Mouse (Mus musculus): ENCODE measurements around the gene Smc5. TPM values are rescaled to one million over a fixed set of nuclear protein-coding genes. Genes with fewer than 3 reads are reported as not detected.

Gene Smc5
- polyA plus RNA-seq (2016; fragmentation: Nextera tagmentation; extraction: Ambion mirVana): 50.6 and 52.3 TPM in 2 replicates

DNA sequence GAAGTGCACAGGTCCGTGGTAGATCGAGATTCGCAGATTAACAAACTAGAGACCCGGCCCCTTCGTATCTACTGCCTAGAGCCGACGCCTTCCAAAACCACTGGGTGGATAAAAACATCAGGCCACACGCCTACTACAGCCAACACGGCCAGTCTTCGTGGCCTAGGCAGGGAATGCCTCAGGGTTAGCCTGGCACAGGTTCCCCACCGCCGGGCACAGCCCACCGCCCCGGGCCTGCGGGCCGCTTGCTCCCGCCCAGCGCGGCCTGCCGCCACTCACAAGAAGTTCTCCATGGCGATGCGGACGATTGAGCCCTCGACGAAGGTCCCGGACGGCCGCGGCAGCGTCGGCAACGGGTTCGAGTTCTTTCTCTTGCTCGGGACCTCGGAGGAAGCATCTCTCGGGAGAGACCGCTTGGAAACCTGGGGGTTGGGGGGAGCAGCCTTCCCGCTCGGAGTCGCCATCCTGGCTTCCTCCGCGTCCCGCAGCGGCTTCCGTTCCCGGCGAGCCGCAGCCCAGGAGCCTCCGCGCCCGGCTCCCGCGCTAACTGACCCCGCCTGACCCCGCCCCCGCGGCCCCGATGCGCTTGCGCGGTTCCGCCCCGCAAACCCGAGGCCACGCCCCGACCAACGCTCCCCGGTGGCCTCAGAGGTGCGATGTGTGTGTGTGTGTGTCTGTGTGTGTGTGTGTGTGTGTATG lies at the start of gene Smc5:
TSS of gene Smc5 (minus strand) at position 543 of the 699 bp plus-strand sequence.
- WGBS: under 1% methylated on average over 68 of the region's 69 CpGs

DNA sequence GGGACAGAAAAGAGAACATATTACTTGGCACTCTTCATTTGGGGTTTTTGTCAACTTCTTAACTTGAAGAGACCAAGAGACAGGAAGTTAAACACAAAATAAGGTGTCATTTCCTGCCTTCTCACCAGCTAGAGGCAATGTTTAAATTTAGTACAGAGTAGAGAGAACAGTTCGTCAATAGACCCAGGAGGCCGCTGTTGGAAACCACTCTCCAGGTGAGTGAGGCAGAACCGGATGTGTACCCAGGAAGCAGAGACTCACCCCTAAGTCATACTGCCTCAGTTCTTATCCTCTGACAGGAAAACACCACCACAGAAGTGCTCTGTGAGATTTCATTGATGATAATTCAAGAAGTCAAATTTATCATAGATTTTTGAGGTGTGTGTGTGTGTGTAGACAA lies 49.4 kb upstream of the Smc5 start:
- H3K36me3 ChIP-seq: no peaks in the 10 kb centered on the region
- ATAC-seq (ENCODE audit: insufficient number of reproducible peaks, insufficient read depth, low FRiP score, low TSS enrichment): no peak
- H3K4me3 ChIP-seq: no peak overlapping the region
- no peaks in the 10 kb centered on the region for H3K4me1 ChIP-seq
- no peaks in the 10 kb centered on the region for H3K9me3 ChIP-seq
- WGBS: 86% methylated on average over 3 of the region's 3 CpGs
- no peak overlapping the region for H3K4me2 ChIP-seq (replicated peaks)
- no peaks in the 10 kb centered on the region for H3K27me3 ChIP-seq
- H3K27ac ChIP-seq: no peak overlapping the region
- no peak overlapping the region for H3K9ac ChIP-seq

More for the DNA sequence above, at the start of gene Smc5:
- H3K36me3 ChIP-seq: peaks cover 3% of the 10 kb centered on the region
- no peaks in the 10 kb centered on the region for H3K27me3 ChIP-seq
- ATAC-seq (ENCODE audit: insufficient number of reproducible peaks, insufficient read depth, low FRiP score, low TSS enrichment): peak; percentile 92
- peak within 1 kb of the TSS; percentile 88 for H3K9ac ChIP-seq
- peak within 1 kb of the TSS; percentile 74 for H3K4me3 ChIP-seq
- peak within 1 kb of the TSS; percentile 73 for H3K27ac ChIP-seq
- peaks cover 8% of the 10 kb centered on the region for H3K4me1 ChIP-seq
- H3K4me2 ChIP-seq (replicated peaks): peak within 1 kb of the TSS; percentile 57
- H3K9me3 ChIP-seq: no peaks in the 10 kb centered on the region

DNA sequence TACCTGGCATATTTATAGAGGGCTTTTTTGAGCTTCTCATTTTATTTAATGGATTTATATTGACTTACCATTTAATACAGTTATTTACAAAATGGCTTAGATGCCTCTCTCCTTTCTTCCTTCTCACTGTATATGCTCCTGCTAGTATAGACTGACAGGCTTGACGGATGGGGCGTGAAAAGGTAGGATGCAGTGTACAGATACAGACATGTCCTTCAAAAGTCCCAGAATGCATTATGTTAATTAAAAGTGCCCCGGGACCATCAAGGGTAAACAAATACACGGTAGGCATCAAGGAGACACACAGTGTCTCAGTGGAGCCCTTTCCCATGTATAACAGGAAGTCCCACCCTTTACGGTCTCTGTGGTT lies 44.3 kb upstream of the Smc5 start:
- Histone ChIP-seq H3K9me3 (no peaks in the 10 kb centered on the region), H3K27ac (no peak overlapping the region), H3K4me2 (replicated peaks) (no peak overlapping the region), H3K27me3 (no peaks in the 10 kb centered on the region), H3K9ac (no peak overlapping the region), H3K36me3 (no peaks in the 10 kb centered on the region), H3K4me1 (no peaks in the 10 kb centered on the region), H3K4me3 (no peak overlapping the region)
- no peak for ATAC-seq (ENCODE audit: insufficient number of reproducible peaks, insufficient read depth, low FRiP score, low TSS enrichment)
- WGBS: 88% methylated on average over 5 of the region's 5 CpGs

DNA sequence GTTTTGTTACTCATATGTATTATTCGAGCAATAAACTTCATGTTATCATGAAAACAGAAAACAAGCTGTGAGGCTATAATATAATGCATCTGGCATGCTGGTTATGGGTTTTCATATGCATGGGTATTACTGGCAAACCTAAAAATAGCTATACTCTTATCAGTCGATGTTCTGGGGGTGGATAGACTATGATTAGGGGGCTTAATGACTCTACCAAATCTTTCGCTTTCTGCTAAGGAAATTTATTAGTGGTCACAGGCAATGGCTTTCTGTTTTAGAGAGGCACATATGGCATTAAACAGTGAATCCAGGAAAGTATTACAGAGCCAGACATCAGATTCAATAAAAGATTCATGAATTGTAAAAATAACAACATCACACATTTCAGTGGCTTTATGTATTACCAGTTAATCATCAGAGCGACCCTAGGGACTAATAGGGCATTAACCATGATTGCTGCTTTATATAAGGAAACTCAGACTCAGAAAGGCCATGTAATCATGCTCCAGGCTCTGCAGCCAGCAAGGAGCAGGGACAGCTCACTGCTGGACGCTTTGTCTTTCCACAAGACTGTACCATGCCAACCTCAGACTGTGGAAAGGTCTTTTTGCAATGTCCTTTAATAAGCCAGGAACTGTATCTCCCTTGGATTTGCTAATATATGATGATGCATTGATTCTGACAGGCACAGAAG lies 43.7 kb upstream of the Smc5 start:
- 81% methylated on average over 5 of the region's 5 CpGs for WGBS
- Histone ChIP-seq H3K4me2 (replicated peaks) (no peak overlapping the region), H3K36me3 (no peaks in the 10 kb centered on the region), H3K4me1 (no peaks in the 10 kb centered on the region), H3K9me3 (no peaks in the 10 kb centered on the region), H3K27ac (no peak overlapping the region), H3K4me3 (no peak overlapping the region), H3K9ac (no peak overlapping the region), H3K27me3 (no peaks in the 10 kb centered on the region)
- ATAC-seq (ENCODE audit: insufficient number of reproducible peaks, insufficient read depth, low FRiP score, low TSS enrichment): no peak

DNA sequence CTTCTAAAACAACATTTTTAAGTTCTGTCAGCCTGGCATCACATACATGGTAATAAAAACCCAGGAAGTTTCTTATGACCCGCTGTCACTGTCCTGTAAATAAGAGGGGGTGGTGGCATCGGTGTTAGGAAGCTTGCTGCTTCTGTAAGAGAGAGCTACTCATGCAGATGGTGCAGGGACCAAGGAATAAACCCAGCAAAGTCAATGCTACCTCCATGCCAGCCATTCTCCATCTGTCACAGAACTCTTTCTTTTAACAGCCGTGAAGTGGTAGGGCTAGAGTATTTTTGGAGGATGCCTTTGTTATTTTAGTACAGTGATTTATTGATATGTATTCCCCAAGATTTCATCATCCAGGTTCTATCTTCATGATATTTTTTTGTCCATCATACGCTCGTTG lies 43.2 kb upstream of the Smc5 start:
- WGBS: 88% methylated on average over 5 of the region's 5 CpGs
- Histone ChIP-seq H3K9ac (no peak overlapping the region), H3K9me3 (no peaks in the 10 kb centered on the region), H3K27me3 (no peaks in the 10 kb centered on the region), H3K4me2 (replicated peaks) (no peak overlapping the region), H3K4me3 (no peak overlapping the region), H3K4me1 (no peaks in the 10 kb centered on the region), H3K27ac (no peak overlapping the region), H3K36me3 (no peaks in the 10 kb centered on the region)
- no peak for ATAC-seq (ENCODE audit: insufficient number of reproducible peaks, insufficient read depth, low FRiP score, low TSS enrichment)

DNA sequence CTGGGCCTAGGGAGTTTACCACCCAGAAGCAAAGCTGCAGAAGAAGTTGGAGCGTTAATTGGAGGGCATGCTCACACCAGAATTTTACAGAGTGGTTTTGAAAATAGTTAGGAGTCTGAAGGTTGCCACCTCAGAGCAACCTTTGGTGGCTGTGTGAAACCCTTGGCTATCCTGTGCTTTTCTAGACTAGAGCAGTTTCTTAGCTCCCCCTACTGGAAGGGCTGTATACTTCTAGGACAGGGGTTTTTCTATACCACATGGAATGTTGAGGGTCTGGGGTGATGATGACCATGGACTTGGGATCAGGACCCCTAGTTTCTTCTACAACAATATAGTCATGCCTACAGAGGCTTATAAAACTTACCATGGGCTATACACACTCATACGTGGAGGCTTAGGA lies 36.3 kb upstream of the Smc5 start:
- ATAC-seq (ENCODE audit: insufficient number of reproducible peaks, insufficient read depth, low FRiP score, low TSS enrichment): no peak
- 92% methylated on average over 2 of the region's 2 CpGs for WGBS
- Histone ChIP-seq H3K27me3 (no peaks in the 10 kb centered on the region), H3K4me2 (replicated peaks) (no peak overlapping the region), H3K4me3 (no peak overlapping the region), H3K9ac (no peak overlapping the region), H3K4me1 (no peaks in the 10 kb centered on the region), H3K9me3 (no peaks in the 10 kb centered on the region), H3K27ac (no peak overlapping the region), H3K36me3 (no peaks in the 10 kb centered on the region)

DNA sequence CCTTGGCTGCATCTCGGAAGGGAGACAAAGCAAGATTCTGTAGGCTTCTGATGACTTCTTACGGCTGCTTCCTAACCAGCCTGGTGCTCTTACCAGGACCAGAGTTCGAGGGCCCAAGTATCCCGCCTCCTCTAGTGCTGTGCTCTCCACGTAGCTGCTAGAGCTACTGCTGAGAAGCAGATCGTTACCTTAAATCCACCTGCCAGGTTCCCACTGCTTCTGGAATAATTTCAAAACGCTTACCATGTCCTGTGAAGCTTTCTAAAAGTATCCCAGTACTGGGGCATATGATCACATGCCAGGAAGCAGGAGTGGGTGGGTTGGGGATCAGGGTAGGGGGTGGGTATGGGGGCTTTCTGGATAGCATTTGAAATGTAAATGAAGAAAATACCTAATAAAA lies 33.0 kb upstream of the Smc5 start:
- WGBS: 89% methylated on average over 7 of the region's 7 CpGs
- Histone ChIP-seq H3K27ac (no peak overlapping the region), H3K4me3 (no peak overlapping the region), H3K36me3 (no peaks in the 10 kb centered on the region), H3K4me1 (no peaks in the 10 kb centered on the region), H3K27me3 (no peaks in the 10 kb centered on the region), H3K9me3 (no peaks in the 10 kb centered on the region), H3K4me2 (replicated peaks) (no peak overlapping the region), H3K9ac (no peak overlapping the region)
- ATAC-seq (ENCODE audit: insufficient number of reproducible peaks, insufficient read depth, low FRiP score, low TSS enrichment): no peak

DNA sequence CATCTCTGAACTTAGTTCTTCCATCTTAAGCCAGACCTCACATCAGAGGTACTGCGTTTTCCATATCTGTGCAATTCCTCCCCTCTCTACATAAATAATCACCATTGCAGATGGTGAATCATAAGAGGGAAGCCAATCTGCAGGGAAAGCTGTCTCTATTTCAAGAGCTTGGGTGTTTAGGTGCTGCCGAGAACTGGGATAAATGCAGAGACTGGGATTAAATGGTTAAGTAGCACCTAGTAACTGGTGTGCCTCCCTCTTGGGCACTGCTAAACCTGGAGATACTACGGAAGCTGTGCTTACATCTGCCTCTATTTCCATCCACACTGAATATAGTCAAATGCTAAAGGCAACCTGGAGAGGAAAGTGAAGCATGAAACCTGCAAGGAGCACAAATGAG lies 26.3 kb upstream of the Smc5 start:
- no peak overlapping the region for H3K4me3 ChIP-seq
- WGBS: 81% methylated on average over 3 of the region's 3 CpGs
- ATAC-seq (ENCODE audit: insufficient number of reproducible peaks, insufficient read depth, low FRiP score, low TSS enrichment): no peak

DNA sequence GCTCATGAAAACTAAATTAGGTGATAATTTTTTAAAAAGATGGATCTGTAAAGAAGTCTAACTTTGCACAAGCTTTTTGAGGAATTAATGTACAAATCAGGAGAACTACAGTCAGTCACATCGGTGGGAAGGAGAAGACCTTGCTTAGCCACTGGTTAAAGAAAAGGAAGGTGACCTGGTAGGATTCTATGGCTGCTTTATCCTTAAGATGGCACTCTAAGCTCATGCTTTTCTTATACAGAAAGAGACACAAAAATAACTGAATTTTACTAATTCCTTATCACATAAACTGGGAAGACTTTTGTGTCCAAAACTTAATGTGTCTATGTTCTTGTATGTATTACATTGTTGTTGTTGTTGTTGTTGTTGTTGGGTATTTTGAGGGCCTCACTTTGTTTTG lies 25.2 kb upstream of the Smc5 start:
- H3K27ac ChIP-seq: no peak overlapping the region
- no peaks in the 10 kb centered on the region for H3K27me3 ChIP-seq
- ATAC-seq (ENCODE audit: insufficient number of reproducible peaks, insufficient read depth, low FRiP score, low TSS enrichment): no peak
- no peak overlapping the region for H3K4me3 ChIP-seq
- 93% methylated on average over 1 of the region's 1 CpGs for WGBS
- no peak overlapping the region for H3K4me2 ChIP-seq (replicated peaks)
- H3K9ac ChIP-seq: no peak overlapping the region
- H3K4me1 ChIP-seq: no peaks in the 10 kb centered on the region
- no peaks in the 10 kb centered on the region for H3K36me3 ChIP-seq
- H3K9me3 ChIP-seq: no peaks in the 10 kb centered on the region

More for the DNA sequence above, 26.3 kb upstream of the Smc5 start:
- no peaks in the 10 kb centered on the region for H3K36me3 ChIP-seq
- H3K9ac ChIP-seq: no peak overlapping the region
- H3K27ac ChIP-seq: no peak overlapping the region
- H3K4me2 ChIP-seq (replicated peaks): no peak overlapping the region
- no peaks in the 10 kb centered on the region for H3K9me3 ChIP-seq
- no peaks in the 10 kb centered on the region for H3K4me1 ChIP-seq
- H3K27me3 ChIP-seq: no peaks in the 10 kb centered on the region

DNA sequence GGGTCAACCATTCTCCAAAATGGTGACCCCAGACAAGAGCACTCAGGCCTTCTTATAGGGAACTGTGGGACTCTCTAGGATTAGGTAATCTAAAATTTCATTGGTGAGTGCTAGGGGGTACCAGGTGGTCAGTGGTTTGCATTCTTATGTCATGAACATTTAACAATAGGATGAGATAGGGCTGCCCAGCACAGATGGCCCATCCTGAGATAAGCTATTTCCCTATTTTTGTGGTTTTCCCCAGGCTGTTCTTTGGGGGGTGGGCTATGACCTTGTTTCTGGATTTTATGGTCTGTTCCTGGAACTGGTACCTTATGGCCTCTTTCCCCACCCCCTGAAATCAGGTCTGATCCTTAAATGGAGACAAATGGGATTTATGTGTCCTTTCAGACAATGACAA lies 23.5 kb upstream of the Smc5 start:
- no peak for ATAC-seq (ENCODE audit: insufficient number of reproducible peaks, insufficient read depth, low FRiP score, low TSS enrichment)
- Histone ChIP-seq H3K9ac (no peak overlapping the region), H3K4me2 (replicated peaks) (no peak overlapping the region), H3K36me3 (no peaks in the 10 kb centered on the region), H3K4me3 (no peak overlapping the region), H3K27ac (no peak overlapping the region), H3K27me3 (no peaks in the 10 kb centered on the region), H3K4me1 (no peaks in the 10 kb centered on the region), H3K9me3 (no peaks in the 10 kb centered on the region)

DNA sequence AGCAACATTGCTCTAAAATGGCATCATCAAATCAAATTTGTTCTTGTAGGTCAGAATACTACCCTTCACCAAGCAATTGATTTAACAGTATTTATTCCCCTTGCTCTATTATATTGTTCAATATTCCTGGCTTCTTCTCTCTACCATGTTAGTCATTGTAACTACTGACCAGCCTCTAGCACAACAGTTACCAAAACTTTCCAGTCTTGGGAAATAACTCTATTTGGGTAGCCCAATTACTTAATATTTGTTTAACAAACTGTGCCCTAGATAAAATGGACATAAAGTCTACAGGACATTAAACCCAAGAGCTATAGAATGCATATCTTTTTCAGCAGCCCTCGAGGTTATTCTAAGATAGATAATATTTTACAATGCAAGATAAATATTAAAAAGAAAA lies 15.6 kb upstream of the Smc5 start:
- Histone ChIP-seq H3K27me3 (no peaks in the 10 kb centered on the region), H3K4me3 (no peak overlapping the region), H3K9ac (no peak overlapping the region), H3K36me3 (no peaks in the 10 kb centered on the region), H3K9me3 (no peaks in the 10 kb centered on the region), H3K4me1 (no peaks in the 10 kb centered on the region), H3K27ac (no peak overlapping the region), H3K4me2 (replicated peaks) (no peak overlapping the region)
- WGBS: 81% methylated on average over 1 of the region's 1 CpGs
- ATAC-seq (ENCODE audit: insufficient number of reproducible peaks, insufficient read depth, low FRiP score, low TSS enrichment): no peak

DNA sequence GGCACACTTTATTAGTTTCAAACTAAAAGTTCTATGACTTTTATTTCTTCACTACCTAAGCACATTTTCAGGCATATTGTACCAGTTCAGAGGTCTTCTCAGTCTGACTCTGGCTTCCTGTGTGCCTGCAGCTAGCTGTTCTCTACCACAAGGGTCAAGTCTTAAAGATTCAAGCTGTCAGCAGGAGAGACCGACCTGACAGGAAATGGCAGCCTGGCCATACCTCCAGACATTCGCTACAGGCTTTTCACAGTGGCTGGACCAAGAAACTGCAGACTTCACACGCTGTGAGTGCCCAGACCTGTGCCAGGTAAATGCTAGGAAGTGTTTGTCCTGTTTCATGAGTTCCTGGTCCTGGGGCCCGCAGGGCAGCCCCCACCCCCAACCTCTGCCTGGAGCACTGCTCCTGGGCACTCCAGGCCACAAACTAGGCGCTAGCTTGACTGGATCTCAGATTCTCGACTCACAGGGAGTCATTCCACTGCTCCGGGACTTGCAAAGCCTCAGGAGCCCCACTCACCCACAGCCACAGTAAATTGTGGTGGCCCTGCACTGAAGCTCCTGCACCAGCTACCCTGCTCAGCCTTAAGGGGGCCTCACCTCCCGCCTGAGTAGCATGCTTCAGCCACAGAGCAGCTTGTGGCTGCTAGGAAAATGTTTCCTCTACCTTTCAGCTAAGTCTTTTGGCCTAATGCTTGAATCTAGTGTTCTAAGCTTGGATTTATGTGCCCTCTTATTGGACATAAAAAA lies 8.4 kb upstream of the Smc5 start:
- no peaks in the 10 kb centered on the region for H3K27me3 ChIP-seq
- WGBS: 36% methylated on average over 8 of the region's 8 CpGs
- H3K4me1 ChIP-seq: no peaks in the 10 kb centered on the region
- H3K9ac ChIP-seq: no peak overlapping the region
- no peak overlapping the region for H3K4me3 ChIP-seq
- no peak for ATAC-seq (ENCODE audit: insufficient number of reproducible peaks, insufficient read depth, low FRiP score, low TSS enrichment)
- H3K27ac ChIP-seq: no peak overlapping the region
- no peaks in the 10 kb centered on the region for H3K36me3 ChIP-seq
- no peak overlapping the region for H3K4me2 ChIP-seq (replicated peaks)
- no peaks in the 10 kb centered on the region for H3K9me3 ChIP-seq

Measured in embryonic facial prominence, embryonic 12.5 days (tissue).